Mouse (Mus musculus): ENCODE measurements at regions not wholly inside any gene's neighbourhood (a gene's known extent, or its start where the extent isn't known, plus 50 kb on each side); places are given as distances from the start of the nearest gene placed in this dataset.
"Not testable (repeated sequence)": the region's sequence is repeated elsewhere in the genome, so short reads cannot be mapped to it uniquely, and the experiment has no call there.

DNA sequence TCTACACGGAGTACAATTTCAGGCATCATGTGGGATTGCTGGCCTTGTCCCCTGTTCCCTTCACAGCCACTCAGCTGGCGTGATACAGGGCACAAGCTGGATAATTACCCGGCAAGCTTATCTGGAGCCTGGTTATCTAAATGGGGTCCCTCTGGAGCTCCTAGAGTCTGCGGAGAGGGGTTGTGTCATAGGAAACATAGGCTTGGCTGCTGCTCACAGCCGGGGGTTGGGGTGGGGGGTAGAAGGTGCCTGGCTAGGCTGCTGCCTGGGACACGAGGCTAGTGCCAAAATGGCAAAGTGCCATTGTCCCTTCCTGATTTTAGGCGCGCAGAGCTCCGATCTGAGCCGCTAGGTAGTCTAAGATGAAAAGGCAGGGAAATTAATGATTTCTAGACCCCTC is 88.6 kb downstream of the Phlda1 start:
- no peak for ATAC-seq (replicated peaks)
- Histone ChIP-seq H3K27me3 (no peaks in the 10 kb centered on the region), H3K27ac (replicated peaks) (no peak overlapping the region), H3K4me3 (no peak overlapping the region), H3K9ac (replicated peaks) (no peak overlapping the region), H3K36me3 (no peaks in the 10 kb centered on the region), H3K4me2 (replicated peaks) (no peak overlapping the region), H3K4me1 (peaks cover 2% of the 10 kb centered on the region; the same call in 1 of the 2 replicates), H3K9me3 (no peaks in the 10 kb centered on the region)
- WGBS: 73% methylated on average over 10 of the region's 10 CpGs

DNA sequence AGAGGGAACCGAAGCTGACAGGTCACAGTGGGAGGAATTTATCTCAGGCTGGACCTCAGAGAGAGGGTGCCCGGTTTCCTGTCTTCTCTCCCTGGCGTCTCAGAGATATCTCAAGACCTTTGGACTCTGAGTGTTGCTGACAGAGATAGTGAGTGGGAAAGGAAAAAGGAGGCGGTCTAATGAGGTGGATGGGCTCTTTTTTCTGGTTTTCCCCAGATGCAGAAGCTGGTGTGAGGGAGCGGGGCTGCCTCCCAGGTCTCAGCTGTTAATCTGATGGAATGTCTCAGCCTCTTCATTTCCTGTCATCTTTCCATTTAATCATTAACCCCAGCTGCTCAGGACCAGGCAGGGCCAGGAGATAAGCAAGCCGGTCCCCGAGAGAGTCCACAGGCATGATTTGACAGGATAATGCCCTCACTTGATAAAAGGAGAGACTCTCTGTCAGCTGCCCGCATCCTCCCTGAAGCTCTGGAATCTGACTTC is 89.5 kb downstream of the Phlda1 start:
- peaks cover 7% of the 10 kb centered on the region for H3K4me1 ChIP-seq
- no peaks in the 10 kb centered on the region for H3K36me3 ChIP-seq
- no peaks in the 10 kb centered on the region for H3K27me3 ChIP-seq
- H3K4me3 ChIP-seq: no peak overlapping the region
- no peaks in the 10 kb centered on the region for H3K9me3 ChIP-seq
- no peak overlapping the region for H3K27ac ChIP-seq (replicated peaks)
- no peak overlapping the region for H3K4me2 ChIP-seq (replicated peaks)
- ATAC-seq (replicated peaks): no peak
- WGBS: 80% methylated on average over 8 of the region's 8 CpGs
- no peak overlapping the region for H3K9ac ChIP-seq (replicated peaks)

DNA sequence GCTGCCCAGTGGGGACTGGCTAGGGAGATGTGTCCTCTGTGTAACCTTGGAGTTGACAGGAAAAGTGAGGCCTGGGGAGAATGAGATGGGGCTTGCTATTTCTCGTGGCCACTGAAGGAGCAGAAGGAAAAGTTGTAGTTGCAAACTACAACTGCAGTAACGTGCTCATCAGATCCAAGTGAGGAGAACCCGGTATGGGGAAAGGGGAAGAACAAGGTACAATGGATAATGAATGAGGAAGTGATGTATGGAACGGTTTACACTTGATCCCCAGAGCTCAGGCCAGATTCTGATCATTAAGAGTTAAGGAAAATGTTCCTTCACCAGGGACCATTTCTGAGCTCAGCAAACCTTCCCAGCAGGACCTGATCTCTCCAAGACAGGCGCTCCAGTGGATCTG is 92.6 kb downstream of the Phlda1 start:
- ATAC-seq (replicated peaks): no peak
- Histone ChIP-seq H3K27ac (replicated peaks) (no peak overlapping the region), H3K9me3 (no peaks in the 10 kb centered on the region), H3K27me3 (no peaks in the 10 kb centered on the region), H3K4me2 (replicated peaks) (no peak overlapping the region), H3K9ac (replicated peaks) (no peak overlapping the region), H3K4me1 (peaks cover 14% of the 10 kb centered on the region), H3K4me3 (no peak overlapping the region), H3K36me3 (no peaks in the 10 kb centered on the region)
- 90% methylated on average over 5 of the region's 5 CpGs for WGBS

DNA sequence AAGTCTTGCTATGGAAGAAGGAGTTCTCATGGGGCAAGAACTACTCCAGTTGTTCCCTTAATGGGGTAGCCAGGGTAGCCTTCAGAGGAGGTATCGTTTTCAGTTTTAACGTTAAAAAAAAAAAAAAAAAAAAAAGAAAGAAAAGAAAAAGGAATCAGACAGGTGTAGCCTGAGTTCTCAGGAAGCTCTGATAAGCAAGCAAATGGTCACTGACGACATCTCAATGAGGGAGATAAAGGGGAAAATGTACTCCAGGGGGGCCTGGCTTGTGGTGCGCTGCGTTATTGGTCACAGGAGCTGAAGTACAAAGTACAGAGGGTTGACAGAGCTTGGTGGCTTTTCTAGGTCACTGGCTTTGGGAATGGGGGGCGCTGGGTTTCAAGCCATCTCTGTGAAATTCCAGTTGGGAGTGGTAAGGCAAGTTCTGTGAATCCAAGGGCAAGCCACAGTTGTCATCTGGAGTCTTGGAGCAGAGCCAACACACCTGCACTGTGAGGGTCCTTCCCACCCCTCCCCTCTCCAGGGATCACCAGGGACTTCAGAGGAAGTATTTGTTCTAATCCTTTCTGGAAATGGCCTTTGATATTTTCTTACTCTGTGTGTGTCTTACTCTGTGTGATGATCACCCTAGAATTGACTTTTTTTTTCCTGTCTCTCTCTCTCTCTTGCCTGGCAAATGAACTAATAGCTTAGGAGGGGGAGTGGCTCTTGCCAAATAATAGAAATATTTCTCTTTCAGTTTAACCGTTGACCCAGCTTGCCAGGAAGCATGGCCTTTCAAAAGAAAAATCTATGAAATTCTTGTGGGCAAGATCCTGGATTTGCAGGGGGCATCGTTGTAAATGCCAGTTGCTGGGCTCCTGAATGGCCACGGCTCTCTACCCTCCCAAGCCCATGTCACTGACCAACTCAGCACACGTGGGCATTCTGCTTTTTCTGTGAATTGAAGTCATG is 93.5 kb downstream of the Phlda1 start:
- peaks cover 14% of the 10 kb centered on the region for H3K4me1 ChIP-seq
- H3K27me3 ChIP-seq: no peaks in the 10 kb centered on the region
- no peaks in the 10 kb centered on the region for H3K9me3 ChIP-seq
- H3K4me2 ChIP-seq (replicated peaks): no peak overlapping the region
- 71% methylated on average over 10 of the region's 10 CpGs for WGBS
- H3K36me3 ChIP-seq: no peaks in the 10 kb centered on the region
- no peak overlapping the region for H3K4me3 ChIP-seq
- H3K27ac ChIP-seq (replicated peaks): no peak overlapping the region
- H3K9ac ChIP-seq (replicated peaks): no peak overlapping the region
- ATAC-seq (replicated peaks): no peak

DNA sequence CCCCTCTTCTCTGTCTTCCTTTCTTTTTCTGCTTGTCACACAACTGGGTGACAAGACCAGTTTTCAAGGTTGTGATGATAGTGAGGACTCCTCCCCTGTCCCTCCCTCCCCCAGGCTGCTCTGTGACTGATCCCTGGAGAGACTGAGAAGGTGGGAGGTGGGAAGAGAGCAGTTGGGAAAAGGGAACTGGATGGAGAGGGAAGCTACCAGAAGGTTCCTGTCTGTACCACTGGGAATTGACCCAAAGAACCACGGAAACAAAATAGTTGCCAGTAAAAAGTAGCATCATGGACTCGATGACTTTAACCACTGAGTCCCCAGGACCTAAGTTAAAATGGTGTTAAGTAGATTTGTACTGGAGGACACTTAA is 94.2 kb downstream of the Phlda1 start:
- ATAC-seq (replicated peaks): no peak
- WGBS: 69% methylated on average over 2 of the region's 2 CpGs
- Histone ChIP-seq H3K9ac (replicated peaks) (no peak overlapping the region), H3K4me3 (no peak overlapping the region), H3K9me3 (no peaks in the 10 kb centered on the region), H3K27ac (replicated peaks) (0 out of 2 replicates have a peak overlapping the region, but pooled peaks have one; percentile 19), H3K4me1 (peaks cover 14% of the 10 kb centered on the region; the same call in 1 of the 2 replicates), H3K4me2 (replicated peaks) (no peak overlapping the region), H3K36me3 (no peaks in the 10 kb centered on the region), H3K27me3 (no peaks in the 10 kb centered on the region)

DNA sequence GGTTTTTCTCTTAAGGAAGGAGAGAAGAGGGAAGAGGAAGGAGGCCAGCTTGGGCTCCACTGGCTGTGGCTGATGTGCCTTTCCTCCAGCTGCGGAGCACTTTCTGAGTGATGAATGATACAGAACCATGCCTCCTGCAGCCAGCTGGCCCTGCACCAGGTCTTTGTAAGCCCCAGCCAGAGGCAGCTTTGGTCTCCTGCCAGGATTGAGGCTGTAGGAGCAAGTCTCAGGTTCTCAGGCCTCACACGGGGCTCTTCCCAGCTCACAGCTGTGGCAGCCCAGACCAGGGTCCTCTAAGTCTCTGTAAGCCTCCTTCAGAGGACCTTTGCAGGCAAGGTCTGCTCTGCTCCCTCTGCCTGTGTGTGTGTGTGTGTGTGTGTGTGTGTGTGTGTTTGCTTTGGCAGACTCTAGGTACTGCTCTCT is 94.6 kb downstream of the Phlda1 start:
- Histone ChIP-seq H3K27me3 (no peaks in the 10 kb centered on the region), H3K4me3 (no peak overlapping the region), H3K36me3 (no peaks in the 10 kb centered on the region), H3K4me1 (peaks cover 14% of the 10 kb centered on the region; the same call in 1 of the 2 replicates), H3K27ac (replicated peaks) (0 out of 2 replicates have a peak overlapping the region, but pooled peaks have one; percentile 19), H3K9me3 (no peaks in the 10 kb centered on the region), H3K9ac (replicated peaks) (no peak overlapping the region), H3K4me2 (replicated peaks) (no peak overlapping the region)
- 17% methylated on average over 2 of the region's 2 CpGs for WGBS
- ATAC-seq (replicated peaks): peak; percentile 78

DNA sequence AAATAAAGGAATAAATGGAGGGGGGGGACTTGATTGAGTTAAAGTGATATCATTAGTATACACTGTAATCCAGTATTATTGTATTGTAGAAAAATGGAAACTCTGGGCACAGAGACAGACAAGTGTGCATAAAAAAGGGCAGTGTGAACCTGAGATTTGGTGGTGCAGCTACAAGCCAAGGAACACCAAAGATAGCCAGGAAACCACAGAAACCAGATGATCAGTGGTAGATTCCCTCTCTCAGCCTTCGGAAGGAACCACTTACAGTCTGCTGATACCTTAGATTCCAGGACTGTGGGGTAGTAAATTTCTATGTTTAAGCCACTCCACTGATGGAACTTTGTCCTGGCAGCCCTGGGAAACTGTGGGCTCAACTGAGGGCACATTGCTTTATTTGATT is 97.1 kb downstream of the Phlda1 start:
- no peak overlapping the region for H3K4me3 ChIP-seq
- H3K36me3 ChIP-seq: no peaks in the 10 kb centered on the region
- WGBS: 95% methylated on average over 1 of the region's 1 CpGs
- no peak for ATAC-seq (replicated peaks)
- no peak overlapping the region for H3K27ac ChIP-seq (replicated peaks)
- no peak overlapping the region for H3K9ac ChIP-seq (replicated peaks)
- no peak overlapping the region for H3K4me2 ChIP-seq (replicated peaks)
- no peaks in the 10 kb centered on the region for H3K27me3 ChIP-seq
- peaks cover 14% of the 10 kb centered on the region; the same call in 1 of the 2 replicates for H3K4me1 ChIP-seq
- H3K9me3 ChIP-seq: no peaks in the 10 kb centered on the region

DNA sequence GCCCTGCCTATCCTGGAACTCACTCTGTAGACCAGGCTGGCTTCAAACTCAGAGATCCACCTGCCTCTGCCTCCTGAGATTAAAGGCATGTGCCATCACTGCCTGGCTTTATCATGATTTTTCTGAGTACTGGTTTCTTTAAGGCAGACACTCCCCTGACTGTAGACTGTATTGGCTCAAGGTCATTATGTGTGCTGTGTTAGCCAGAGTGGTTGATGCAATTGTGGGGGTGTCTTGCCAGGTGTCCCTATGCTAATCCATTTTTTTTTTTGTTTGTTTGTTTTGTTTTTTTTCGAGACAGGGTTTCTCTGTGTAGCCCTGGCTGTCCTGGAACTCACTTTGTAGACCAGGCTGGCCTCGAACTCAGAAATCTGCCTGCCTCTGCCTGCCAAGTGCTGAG is 101.3 kb downstream of the Phlda1 start:
- not testable (repeated sequence) for H3K4me3 ChIP-seq; H3K27ac ChIP-seq (replicated peaks); H3K9ac ChIP-seq (replicated peaks); H3K27me3 ChIP-seq; H3K9me3 ChIP-seq; ATAC-seq (replicated peaks); H3K4me2 ChIP-seq (replicated peaks); H3K36me3 ChIP-seq; H3K4me1 ChIP-seq
- WGBS: 72% methylated on average over 2 of the region's 2 CpGs

DNA sequence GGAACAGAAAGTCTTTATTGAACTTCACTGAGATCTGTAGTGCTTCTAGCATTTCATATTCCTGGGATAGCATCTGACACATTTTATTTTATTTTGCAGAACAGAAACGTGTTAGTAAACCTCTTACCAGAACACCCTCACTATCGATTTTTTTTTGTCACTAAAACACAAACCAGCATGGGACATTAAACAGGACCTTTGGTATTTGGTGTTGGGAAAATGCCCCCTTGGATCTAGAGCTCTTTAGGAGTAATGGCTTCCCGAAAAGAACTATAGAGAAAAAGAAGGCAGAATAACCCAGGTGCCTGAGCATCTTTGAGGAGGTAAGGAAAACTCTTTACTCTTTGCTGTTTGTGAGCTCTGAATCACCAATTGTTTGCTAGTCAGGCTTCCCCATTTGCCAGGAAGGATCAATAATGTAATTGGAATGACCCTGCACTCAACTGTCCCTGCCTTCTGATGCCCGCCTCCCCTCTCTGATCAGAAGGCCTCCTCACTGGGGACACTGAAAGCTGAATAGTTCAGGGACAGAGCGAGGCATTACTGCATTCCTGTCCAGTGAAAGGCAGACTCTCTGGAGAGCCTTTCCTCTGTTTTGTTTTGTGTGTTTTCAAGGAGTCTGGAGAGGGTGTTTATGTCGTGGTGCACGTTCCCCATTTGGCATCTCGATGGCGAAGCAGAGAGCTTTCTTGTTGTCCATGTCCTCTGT is 102.5 kb downstream of the Phlda1 start:
- WGBS: 65% methylated on average over 9 of the region's 9 CpGs
- no peak for ATAC-seq (replicated peaks)
- H3K27ac ChIP-seq (replicated peaks): no peak overlapping the region

DNA sequence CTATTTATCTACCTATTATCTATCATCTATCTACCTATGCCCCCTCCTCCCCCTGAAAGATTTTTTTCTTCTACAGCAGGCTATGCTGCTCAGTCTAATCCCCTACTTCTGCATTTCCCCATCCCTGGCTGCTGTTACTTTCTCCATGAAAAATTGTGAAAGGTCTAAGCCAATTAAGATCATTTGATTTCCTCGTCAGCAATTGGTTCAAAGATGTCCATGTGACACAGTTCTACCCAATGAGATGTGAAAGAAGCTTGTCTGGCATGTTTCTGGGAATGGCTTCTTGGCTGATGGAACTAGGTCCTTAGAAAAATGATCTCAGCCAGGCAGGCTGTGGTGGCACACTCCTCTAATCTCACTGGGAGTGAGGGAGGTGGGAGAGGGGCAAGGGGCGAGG is 103.8 kb downstream of the Phlda1 start:
- H3K4me1 ChIP-seq: no peaks in the 10 kb centered on the region
- H3K9me3 ChIP-seq: no peaks in the 10 kb centered on the region
- H3K27ac ChIP-seq (replicated peaks): no peak overlapping the region
- no peak for ATAC-seq (replicated peaks)
- 94% methylated on average over 2 of the region's 2 CpGs for WGBS
- H3K4me2 ChIP-seq (replicated peaks): no peak overlapping the region
- H3K4me3 ChIP-seq: no peak overlapping the region
- no peak overlapping the region for H3K9ac ChIP-seq (replicated peaks)
- no peaks in the 10 kb centered on the region for H3K27me3 ChIP-seq
- H3K36me3 ChIP-seq: no peaks in the 10 kb centered on the region

More for the DNA sequence above, 102.5 kb downstream of the Phlda1 start:
- H3K27me3 ChIP-seq: no peaks in the 10 kb centered on the region
- no peak overlapping the region for H3K4me3 ChIP-seq
- H3K4me1 ChIP-seq: no peaks in the 10 kb centered on the region
- no peak overlapping the region for H3K9ac ChIP-seq (replicated peaks)
- H3K9me3 ChIP-seq: no peaks in the 10 kb centered on the region
- no peaks in the 10 kb centered on the region for H3K36me3 ChIP-seq
- H3K4me2 ChIP-seq (replicated peaks): no peak overlapping the region

DNA sequence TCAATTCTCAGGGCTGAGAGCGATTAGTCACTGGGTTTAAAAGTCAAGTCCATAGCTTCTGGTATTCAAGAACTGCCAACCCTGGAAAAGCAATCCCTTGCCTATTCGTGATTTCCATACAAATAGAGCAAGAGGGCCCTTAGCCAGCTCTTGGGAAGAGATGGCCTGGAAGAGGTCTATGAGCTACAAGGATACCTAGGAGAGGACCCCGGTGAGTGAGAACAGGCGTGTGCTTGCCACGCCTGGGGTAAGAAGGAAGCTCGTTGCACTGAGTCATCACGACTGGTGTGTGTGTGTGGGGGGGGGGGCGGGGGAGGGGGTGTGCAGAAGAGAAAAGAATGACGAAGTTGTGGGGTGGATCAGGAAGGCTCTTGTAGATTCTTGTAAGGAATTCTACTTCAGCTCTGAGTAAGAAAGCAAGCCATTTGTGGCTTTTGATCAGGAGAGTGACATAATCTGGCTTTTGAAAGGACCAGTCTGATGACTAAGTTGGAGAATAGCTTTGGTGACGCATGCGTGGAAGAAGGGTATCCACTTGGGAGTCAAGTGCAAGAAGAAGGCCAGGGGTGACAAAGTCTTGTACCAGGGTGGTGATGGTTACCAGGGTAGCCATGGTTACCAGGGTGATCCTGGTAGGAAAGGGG is 113.7 kb downstream of the Phlda1 start:
- Histone ChIP-seq H3K27me3 (peaks cover 9% of the 10 kb centered on the region; the same call in 1 of the 2 replicates), H3K36me3 (no peaks in the 10 kb centered on the region), H3K4me2 (replicated peaks) (no peak overlapping the region), H3K27ac (replicated peaks) (no peak overlapping the region), H3K9me3 (no peaks in the 10 kb centered on the region), H3K9ac (replicated peaks) (no peak overlapping the region), H3K4me3 (no peak overlapping the region), H3K4me1 (no peaks in the 10 kb centered on the region)
- 75% methylated on average over 11 of the region's 11 CpGs for WGBS
- ATAC-seq (replicated peaks): no peak

Measured in forebrain, embryonic 15.5 days (tissue).